Mouse (Mus musculus): Measurements from ENCODE around the gene Elavl2.
"Not testable (repeated sequence)": the region's sequence is repeated elsewhere in the genome, so short reads cannot be mapped to it uniquely, and the experiment has no call there.

Elavl2 gene

DNA sequence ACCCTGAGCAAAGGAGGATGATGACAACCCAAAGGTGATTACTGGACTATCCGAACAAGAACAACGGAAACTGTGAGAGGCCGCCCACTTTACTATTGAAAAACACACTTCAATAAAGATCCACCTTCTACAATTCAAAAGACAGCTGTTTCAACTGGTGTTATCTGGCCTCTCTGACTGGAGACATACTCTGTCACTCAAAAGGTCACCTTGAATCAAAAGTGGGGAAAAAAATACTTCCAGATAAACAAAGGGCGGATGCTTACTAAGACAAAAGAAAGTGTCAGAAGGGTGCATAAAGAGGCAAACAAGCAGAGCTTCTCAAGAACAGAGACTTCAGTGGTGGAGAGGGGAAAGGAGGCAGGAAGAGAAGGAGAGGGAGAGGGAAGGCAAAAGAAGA, 66.4 kb downstream of the Elavl2 start:
- no peak for DNase-seq (ENCODE audit: low spot score in 2 of 2)

GRCm38 (mm10) chr4:91310801-91311200, 89.8 kb downstream of the Elavl2 start:
- no peak for DNase-seq (ENCODE audit: low spot score in 2 of 2)

DNA sequence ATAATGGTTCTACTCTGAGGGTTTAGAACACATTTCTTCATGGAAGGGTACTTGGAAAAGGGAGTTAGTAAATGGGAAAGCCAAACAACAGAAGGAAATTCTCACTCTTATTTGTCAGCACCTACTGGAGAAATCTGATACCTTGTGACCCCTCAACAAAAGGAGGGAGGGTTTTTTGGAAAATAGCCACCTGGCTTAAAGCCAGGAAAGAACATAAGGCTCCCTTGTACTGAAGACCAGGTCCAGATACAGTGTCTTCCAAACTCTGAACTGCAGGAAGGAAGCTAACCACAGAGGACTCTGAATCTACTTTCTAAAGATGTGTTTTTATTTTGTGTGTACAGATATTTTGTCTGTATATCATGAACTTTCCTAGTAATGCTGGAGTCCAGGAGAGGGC, 102.9 kb downstream of the Elavl2 start:
- no peak for DNase-seq (ENCODE audit: low spot score in 2 of 2)

GRCm38 (mm10) chr4:91295317-91295716, 105.3 kb downstream of the Elavl2 start:
- no peak for DNase-seq (ENCODE audit: low spot score in 2 of 2)

DNA sequence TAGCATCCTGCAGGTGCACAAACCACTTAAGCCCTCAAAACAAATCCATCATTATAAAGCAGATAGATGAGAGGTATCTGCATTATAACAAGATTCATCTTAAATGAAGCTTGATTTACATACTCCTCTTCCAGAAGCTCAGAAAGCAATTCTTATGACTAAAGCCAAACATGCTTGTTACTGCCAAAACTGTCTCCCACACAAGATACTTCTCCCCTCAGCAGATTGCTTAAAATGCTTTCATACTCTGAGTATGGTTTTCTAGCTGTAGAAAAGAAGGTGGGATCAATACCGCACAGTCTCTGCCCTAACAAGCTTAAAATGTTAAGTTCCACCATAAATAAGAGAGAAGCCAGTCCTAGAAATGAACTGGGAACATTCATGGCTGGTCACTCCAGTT, 109.1 kb downstream of the Elavl2 start:
- no peak for DNase-seq (ENCODE audit: low spot score in 2 of 2)

- DNase-seq (ENCODE audit: low spot score in 2 of 2), result no peak
Measured at GRCm38 (mm10) chr4:91290373-91290772, 110.2 kb downstream of the Elavl2 start.

DNA sequence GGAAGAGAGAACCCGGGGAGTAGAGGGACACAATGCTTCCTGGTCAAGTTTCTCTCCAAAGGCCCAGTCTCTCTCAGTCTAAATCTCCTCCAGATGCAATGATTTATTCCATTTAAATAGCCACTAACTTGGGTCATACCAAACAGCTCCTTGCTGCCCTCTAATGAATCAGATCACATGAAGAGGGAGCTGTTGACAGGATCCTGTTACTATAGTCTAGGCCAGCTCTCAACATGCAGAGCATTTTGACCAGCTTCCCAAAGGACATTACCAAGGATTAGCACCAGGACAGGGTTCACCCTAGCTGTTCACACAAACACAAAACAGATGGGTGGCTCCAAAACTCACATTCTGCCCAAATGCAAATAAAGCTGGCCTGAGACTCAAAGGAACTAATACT, 111.4 kb downstream of the Elavl2 start:
- no peak for DNase-seq (ENCODE audit: low spot score in 2 of 2)

DNA sequence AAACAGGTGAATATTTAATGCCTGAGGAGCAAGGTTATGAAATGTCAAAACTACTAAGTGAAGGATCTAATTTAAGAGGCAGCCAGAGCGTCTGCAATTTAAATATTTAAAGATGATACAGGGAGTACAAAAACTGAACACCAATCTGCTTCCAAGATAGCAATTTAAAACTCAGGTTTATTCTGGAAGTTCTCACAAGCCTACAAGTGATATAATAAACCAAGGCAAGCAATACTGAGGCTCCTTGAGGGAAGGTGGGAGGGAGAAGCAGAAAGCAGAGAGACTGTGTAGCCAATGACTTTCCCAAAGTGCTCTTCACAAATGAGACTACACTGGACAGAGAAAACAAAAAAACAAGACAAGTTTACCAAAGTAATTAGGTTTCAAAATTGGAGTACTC, 132.2 kb downstream of the Elavl2 start:
- no peak for DNase-seq (ENCODE audit: low spot score in 2 of 2)

DNA sequence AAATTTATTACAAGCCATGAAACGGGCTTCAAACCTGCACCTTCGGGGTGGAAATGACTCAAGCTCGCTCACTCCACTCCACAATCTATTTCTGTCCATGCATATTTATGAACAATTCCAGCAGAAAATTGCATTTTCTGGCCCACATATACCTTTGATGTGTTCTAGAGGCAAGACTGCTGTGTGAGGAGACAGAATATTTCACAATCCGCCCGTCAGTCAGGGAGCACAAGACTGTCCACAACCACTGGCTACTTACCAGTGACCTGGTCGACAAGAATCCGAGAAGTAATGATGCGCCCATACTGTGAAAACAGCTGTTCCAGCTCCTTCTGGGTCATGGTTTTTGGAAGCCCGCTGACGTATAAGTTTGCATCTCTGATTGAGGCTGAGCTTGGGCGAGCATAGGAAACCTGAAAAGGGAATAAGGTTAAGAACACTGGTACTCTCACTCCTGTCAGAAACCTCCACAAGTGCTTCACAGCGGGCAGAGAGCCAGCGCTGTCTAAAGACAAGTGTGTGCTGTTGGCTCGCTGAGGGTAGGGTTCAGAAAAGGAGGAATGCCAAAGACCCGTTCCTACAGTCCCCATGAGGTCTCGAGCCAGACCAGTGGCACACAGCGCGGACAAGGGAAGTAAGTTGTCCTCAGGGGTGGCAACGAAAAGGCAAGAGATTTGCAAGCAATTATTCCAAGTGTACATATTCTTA, 136.7 kb downstream of the Elavl2 start:
- no peak for DNase-seq (ENCODE audit: low spot score in 2 of 2)

GRCm38 (mm10) chr4:91262839-91263238, 137.7 kb downstream of the Elavl2 start:
- no peak for DNase-seq (ENCODE audit: low spot score in 2 of 2)

DNA sequence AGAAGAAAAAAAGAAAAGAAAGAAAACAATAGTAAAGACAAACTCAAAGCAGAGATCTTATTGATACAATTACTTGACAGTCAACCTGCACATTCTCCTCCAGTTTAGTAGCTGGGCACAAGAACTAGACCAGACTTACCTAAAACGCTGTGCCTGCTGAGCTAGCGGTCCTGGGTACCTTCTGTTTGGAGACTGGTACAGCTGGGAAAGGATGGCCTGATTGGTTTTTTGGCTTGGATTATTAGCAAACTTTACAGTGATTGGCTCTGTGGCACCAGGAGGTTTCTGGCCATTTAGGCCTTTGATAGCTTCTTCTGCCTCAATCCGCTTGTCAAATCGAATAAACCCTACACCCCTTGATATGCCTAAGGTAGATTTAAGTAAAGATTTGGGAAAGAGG, 140.0 kb downstream of the Elavl2 start:
- DNase-seq (ENCODE audit: low spot score in 2 of 2), result no peak

DNA sequence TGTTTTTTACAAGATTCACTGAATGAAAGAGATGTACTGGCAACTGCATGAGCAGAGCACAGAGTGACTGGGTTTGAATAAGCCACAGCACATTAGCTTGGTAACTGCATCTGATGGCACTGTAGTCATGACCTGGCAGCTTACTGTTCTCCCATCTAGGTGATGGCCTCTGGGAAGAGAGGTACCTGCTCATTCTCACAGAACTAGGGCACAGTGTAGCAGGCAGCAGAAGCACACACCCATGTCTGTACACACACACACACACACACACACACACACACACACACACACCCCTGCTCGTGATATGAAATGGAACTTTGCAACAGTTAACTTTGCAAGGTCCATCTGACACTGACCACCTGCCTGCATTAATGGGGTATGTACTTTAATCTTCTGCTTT, 151.9 kb downstream of the Elavl2 start:
- DNase-seq (ENCODE audit: low spot score in 2 of 2), result no peak

GRCm38 (mm10) chr4:91245136-91245535, 155.4 kb downstream of the Elavl2 start:
- DNase-seq (ENCODE audit: low spot score in 2 of 2), result not testable (repeated sequence)

- DNase-seq (ENCODE audit: low spot score in 2 of 2), result no peak
Measured at GRCm38 (mm10) chr4:91244554-91244953, 156.0 kb downstream of the Elavl2 start.

GRCm38 (mm10) chr4:91243896-91244295, 156.7 kb downstream of the Elavl2 start:
- no peak for DNase-seq (ENCODE audit: low spot score in 2 of 2)

DNA sequence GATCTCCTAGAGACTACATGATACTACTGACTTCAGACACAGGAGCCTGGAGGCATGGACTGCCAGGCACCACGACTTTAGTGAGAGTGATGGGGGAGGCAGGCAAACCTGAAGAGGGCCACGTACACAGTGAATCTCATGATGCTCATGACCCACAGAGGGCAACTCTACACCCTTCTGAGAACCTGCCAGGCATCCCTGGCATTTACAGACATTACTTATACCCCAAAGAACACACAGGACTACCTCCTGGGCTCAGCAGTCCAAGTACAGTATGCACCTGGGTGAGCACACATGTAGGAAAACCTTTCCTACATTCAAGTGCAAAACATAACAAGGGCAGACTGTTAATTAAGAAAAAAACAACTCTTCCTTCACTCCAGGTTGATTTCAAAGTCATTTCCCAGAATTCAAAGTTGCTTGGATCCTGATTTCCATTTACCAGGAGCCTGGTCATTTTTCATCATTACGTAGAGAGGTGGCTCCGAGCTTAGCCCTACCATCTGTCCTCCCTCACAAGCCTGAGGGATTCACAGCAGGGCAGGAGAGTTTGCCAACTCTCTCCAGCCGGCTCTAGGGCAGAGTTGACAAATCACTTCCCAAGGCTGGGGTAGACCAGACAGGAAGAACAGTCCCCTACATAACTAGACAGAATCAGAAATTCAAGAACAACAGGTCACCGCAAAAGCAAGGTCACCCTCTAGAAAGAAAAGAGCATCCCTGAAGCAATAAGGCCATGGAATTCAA, 161.7 kb downstream of the Elavl2 start:
- DNase-seq (ENCODE audit: low spot score in 2 of 2), result no peak

DNA sequence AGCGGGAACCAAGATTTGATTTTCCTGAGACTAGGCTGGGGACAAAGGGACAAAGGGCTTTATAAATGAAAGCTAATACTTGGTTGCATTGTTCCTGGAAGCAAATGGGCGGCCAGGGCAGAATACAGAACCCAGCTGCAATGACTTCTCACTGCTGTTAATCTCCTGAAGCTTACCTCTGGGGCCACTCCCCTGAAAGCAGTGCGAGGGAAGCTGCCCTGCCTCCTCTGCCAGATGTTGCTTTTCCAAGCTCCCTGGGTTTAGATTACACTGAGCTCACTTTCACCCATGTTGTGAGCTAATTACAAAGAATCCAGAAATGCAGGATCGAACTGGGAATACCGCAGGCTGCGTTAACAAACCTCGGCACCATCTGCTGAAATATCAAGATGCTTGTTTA, 163.6 kb downstream of the Elavl2 start:
- no peak for DNase-seq (ENCODE audit: low spot score in 2 of 2)

DNA sequence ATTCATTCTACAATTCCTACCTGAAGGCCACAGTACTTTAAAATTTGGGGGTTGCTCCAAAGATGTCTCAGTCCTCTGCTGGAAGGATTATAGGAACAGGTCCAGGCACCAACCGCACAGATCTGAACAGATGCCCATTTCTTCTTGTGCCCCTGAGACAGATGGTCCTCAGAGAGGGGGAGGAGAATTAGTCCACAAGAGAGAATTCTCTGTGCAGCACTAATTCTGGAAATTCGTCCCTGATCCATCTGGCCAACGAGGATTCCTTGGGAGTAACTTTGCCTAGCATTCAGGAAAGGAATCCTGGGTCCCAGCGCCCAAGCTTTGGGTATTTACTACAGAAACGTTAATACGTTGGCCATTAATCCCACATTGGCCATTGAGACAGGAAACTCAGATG, 165.6 kb downstream of the Elavl2 start:
- DNase-seq (ENCODE audit: low spot score in 2 of 2), result no peak

DNA sequence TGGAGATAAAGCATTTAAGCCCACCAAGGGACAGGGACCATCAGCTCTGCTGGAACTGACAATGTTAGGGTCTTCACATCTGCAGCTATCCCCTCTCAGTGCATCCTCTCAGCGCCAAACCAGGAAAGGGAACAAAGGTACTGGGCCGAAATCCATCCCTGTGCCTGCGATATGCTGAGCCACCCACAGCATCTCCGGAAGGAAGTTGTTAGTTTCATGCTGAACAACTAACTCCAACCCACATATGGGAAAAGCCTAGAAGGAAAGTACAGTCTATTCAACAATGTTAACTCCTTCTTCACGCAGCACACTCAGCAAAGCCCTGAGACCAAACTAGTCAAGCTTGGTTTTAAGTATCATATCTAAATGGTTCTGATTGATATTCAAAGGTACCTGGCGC, 167.0 kb downstream of the Elavl2 start:
- no peak for DNase-seq (ENCODE audit: low spot score in 2 of 2)

GRCm38 (mm10) chr4:91230439-91230863, 170.1 kb downstream of the Elavl2 start:
- no peak for DNase-seq (ENCODE audit: low spot score in 2 of 2)

GRCm38 (mm10) chr4:91228341-91228740, 172.2 kb downstream of the Elavl2 start:
- no peak for DNase-seq (ENCODE audit: low spot score in 2 of 2)

GRCm38 (mm10) chr4:91223811-91224210, 176.8 kb downstream of the Elavl2 start:
- no peak for DNase-seq (ENCODE audit: low spot score in 2 of 2)

- DNase-seq (ENCODE audit: low spot score in 2 of 2), result no peak
Measured at GRCm38 (mm10) chr4:91219322-91219721, 181.3 kb downstream of the Elavl2 start.

Measured in right cerebral cortex, postnatal 10 days (tissue).